Mouse (Mus musculus): ENCODE results near the gene Gm49450. TPM values are rescaled to one million over a fixed set of nuclear protein-coding genes. Genes with fewer than 3 reads are reported as not detected.

Gm49450 gene
- polyA plus RNA-seq, 1 experiment from 2014 or later, result not detected

- Histone ChIP-seq H3K36me3 (ENCODE audit: insufficient read depth, low read length) (no peaks in the 10 kb centered on the region), H3K9ac (ENCODE audit: low read depth, low read length) (no peak overlapping the region), H3K27ac (no peak overlapping the region), H3K4me2 (ENCODE audit: low read length) (no peak overlapping the region), H3K9me3 (replicated peaks; ENCODE audit: low read length) (no peaks in the 10 kb centered on the region), H3K4me3 (replicated peaks; ENCODE audit: low read depth, low read length) (no peak overlapping the region), H3K4me1 (replicated peaks; ENCODE audit: insufficient read depth, low read length) (peaks cover 9% of the 10 kb centered on the region), H3K27me3 (ENCODE audit: insufficient read depth, low read length) (no peaks in the 10 kb centered on the region)
- 44% methylated on average over 15 of the region's 15 CpGs for WGBS
- ATAC-seq (replicated peaks; ENCODE audit: low FRiP score, low read depth), result no peak
- no peak for TF ChIP-seq CTCF (IDR thresholded peaks at IDR 0.05; ENCODE audit: low read depth)
- no peak for DNase-seq (ENCODE audit: low spot score)
Measured at GRCm38 (mm10) chr15:98990669-98991539, 37.6 kb upstream of the Gm49450 start.

- Histone ChIP-seq H3K36me3 (ENCODE audit: insufficient read depth, low read length) (no peaks in the 10 kb centered on the region), H3K9me3 (replicated peaks; ENCODE audit: low read length) (no peaks in the 10 kb centered on the region), H3K4me3 (replicated peaks; ENCODE audit: low read depth, low read length) (no peak overlapping the region), H3K27ac (no peak overlapping the region), H3K27me3 (ENCODE audit: insufficient read depth, low read length) (no peaks in the 10 kb centered on the region), H3K9ac (ENCODE audit: low read depth, low read length) (no peak overlapping the region), H3K4me1 (replicated peaks; ENCODE audit: insufficient read depth, low read length) (peaks cover 13% of the 10 kb centered on the region), H3K4me2 (ENCODE audit: low read length) (no peak overlapping the region)
- ATAC-seq (replicated peaks; ENCODE audit: low FRiP score, low read depth) (no peak), DNase-seq (ENCODE audit: low spot score) (no peak)
- WGBS, result 44% methylated on average over 11 of the region's 12 CpGs
- no peak for TF ChIP-seq CTCF (IDR thresholded peaks at IDR 0.05; ENCODE audit: low read depth)
Measured at GRCm38 (mm10) chr15:98989701-98990430, 36.5 kb upstream of the Gm49450 start.

GRCm38 (mm10) chr15:98988787-98989186, 35.4 kb upstream of the Gm49450 start:
- peaks cover 13% of the 10 kb centered on the region for H3K4me1 ChIP-seq (replicated peaks; ENCODE audit: insufficient read depth, low read length)

GRCm38 (mm10) chr15:98987661-98988181, 34.4 kb upstream of the Gm49450 start:
- WGBS, result 47% methylated on average over 8 of the region's 8 CpGs
- DNase-seq (ENCODE audit: low spot score) (no peak), ATAC-seq (replicated peaks; ENCODE audit: low FRiP score, low read depth) (no peak)
- Histone ChIP-seq H3K4me3 (replicated peaks; ENCODE audit: low read depth, low read length) (no peak overlapping the region), H3K9ac (ENCODE audit: low read depth, low read length) (no peak overlapping the region), H3K27me3 (ENCODE audit: insufficient read depth, low read length) (no peaks in the 10 kb centered on the region), H3K36me3 (ENCODE audit: insufficient read depth, low read length) (no peaks in the 10 kb centered on the region), H3K9me3 (replicated peaks; ENCODE audit: low read length) (no peaks in the 10 kb centered on the region), H3K4me1 (replicated peaks; ENCODE audit: insufficient read depth, low read length) (peaks cover 8% of the 10 kb centered on the region), H3K4me2 (ENCODE audit: low read length) (no peak overlapping the region), H3K27ac (peak overlapping the region; percentile 67)
- no peak for TF ChIP-seq CTCF (IDR thresholded peaks at IDR 0.05; ENCODE audit: low read depth)

More at GRCm38 (mm10) chr15:98988787-98989186, 35.4 kb upstream of the Gm49450 start:
- WGBS, result 81% methylated on average over 3 of the region's 3 CpGs
- no peak for ATAC-seq (replicated peaks; ENCODE audit: low FRiP score, low read depth)
- H3K27ac ChIP-seq, result no peak overlapping the region
- H3K4me2 ChIP-seq (ENCODE audit: low read length), result no peak overlapping the region
- no peaks in the 10 kb centered on the region for H3K27me3 ChIP-seq (ENCODE audit: insufficient read depth, low read length)
- no peak for TF ChIP-seq CTCF (IDR thresholded peaks at IDR 0.05; ENCODE audit: low read depth)
- no peak for DNase-seq (ENCODE audit: low spot score)
- H3K9ac ChIP-seq (ENCODE audit: low read depth, low read length), result no peak overlapping the region
- no peaks in the 10 kb centered on the region for H3K9me3 ChIP-seq (replicated peaks; ENCODE audit: low read length)
- H3K4me3 ChIP-seq (replicated peaks; ENCODE audit: low read depth, low read length), result no peak overlapping the region
- no peaks in the 10 kb centered on the region for H3K36me3 ChIP-seq (ENCODE audit: insufficient read depth, low read length)

- H3K27ac ChIP-seq, result peak overlapping the region; percentile 67
- no peaks in the 10 kb centered on the region for H3K27me3 ChIP-seq (ENCODE audit: insufficient read depth, low read length)
- H3K4me2 ChIP-seq (ENCODE audit: low read length), result no peak overlapping the region
- ATAC-seq (replicated peaks; ENCODE audit: low FRiP score, low read depth) (no peak), DNase-seq (ENCODE audit: low spot score) (peak; percentile 56)
- WGBS, result 48% methylated on average over 7 of the region's 7 CpGs
- H3K36me3 ChIP-seq (ENCODE audit: insufficient read depth, low read length), result no peaks in the 10 kb centered on the region
- no peak overlapping the region for H3K4me3 ChIP-seq (replicated peaks; ENCODE audit: low read depth, low read length)
- H3K9ac ChIP-seq (ENCODE audit: low read depth, low read length), result no peak overlapping the region
- H3K4me1 ChIP-seq (replicated peaks; ENCODE audit: insufficient read depth, low read length), result peaks cover 8% of the 10 kb centered on the region
- no peak for TF ChIP-seq CTCF (IDR thresholded peaks at IDR 0.05; ENCODE audit: low read depth)
- H3K9me3 ChIP-seq (replicated peaks; ENCODE audit: low read length), result no peaks in the 10 kb centered on the region
Measured at GRCm38 (mm10) chr15:98987077-98987630, 33.8 kb upstream of the Gm49450 start.
